Mouse (Mus musculus): ENCODE results near the gene Sdc4.

Sdc4 gene

DNA sequence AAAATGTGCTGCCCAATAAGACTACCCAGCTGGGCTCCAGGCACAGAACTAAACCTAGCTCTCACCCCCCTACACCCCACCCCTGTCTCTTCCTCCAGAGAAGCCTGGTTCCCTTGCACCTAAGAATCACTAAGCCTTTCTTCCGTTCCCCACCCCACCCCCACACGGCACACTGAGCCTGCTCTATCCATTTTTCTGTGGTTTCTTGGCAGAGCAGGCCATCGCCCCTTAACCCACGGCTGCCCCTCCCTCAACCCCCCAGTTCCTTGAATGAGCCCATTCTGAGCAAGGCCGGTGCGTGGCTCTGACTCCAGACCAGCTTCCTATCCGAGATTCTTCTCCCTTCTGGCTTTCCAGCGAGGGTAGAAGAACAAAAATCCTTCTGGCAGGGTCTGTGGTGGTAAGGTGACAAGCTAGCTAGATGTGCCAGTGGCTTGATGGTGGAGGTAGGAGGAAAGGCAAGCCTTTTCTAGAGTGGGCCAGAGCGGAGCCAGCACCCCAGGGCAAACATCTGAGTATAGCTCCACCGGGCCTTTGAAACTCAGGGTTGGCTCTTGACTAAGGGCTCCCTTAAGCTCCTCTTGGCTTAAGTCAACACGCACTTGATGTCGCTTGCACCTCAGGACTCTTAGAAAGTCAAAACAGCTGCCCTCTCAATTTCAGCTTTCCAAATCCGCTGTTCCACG is 40.1 kb downstream of the Sdc4 start:
- no peak for DNase-seq (ENCODE audit: low read depth, low spot score)

DNA sequence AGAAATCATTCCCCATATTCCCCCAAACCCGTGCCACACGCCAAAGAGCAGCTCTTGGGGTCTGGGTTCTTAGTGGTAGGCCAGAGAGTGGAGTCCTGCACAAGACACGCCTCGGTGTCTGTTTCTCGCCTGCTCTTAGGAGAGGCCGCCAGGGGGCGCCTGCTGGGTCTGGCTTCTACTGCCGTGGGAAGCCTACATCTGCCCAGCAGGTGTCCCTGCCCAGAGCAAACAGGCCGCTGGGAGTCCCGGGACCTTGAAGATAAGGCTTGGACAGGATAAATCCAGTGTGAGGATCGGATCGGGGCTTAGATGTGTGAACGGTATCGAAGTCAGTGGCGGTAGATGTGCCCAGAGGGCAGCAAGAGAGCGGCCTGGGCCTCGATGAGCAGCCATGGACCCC is 40.8 kb downstream of the Sdc4 start, which contains the start of gene Rbpjl:
Gene Rbpjl (plus strand): TSS at position 236 of the 400 bp plus-strand sequence.
- no peak for DNase-seq (ENCODE audit: low read depth, low spot score)

DNA sequence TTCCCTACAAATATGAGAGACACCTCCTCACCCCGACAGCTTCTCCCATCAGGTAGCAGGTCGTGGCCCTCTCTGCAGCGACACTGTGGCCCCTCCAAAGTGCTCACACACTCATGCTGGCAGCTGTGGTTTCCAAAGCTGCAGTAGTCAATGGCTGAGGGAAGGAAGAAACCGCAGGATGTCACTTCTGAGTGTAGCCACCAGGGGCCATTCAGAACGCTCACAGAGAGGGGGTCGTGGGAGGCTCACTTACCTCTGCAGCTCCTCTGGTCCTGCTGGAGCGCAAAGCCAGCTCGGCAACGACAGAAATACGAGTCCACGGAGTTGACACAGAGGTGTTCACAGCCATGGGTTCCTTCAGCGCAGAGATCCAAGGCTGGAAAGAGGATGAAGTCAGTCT is 46.8 kb downstream of the Sdc4 start:
- DNase-seq (ENCODE audit: low read depth, low spot score) = no peak

DNA sequence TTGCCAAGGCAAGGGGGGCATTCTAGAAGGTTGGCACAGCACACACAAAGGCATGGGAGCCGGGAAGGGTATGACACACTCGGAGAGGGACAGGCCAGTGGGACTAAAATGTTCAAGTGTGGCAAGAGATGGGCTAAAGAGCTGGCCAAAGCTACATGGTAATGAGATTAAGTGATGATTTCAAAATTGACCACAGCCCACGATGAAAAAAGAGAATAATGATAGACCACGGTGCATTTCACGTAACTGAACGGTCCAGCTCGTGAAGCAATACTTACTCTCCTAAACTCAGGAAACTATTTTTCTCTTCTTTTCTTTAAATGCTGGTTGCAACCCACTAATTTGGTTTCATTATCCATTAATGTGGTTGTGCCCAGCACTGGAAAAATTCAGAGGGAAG is 47.6 kb downstream of the Sdc4 start:
- DNase-seq (ENCODE audit: low read depth, low spot score) = no peak

DNA sequence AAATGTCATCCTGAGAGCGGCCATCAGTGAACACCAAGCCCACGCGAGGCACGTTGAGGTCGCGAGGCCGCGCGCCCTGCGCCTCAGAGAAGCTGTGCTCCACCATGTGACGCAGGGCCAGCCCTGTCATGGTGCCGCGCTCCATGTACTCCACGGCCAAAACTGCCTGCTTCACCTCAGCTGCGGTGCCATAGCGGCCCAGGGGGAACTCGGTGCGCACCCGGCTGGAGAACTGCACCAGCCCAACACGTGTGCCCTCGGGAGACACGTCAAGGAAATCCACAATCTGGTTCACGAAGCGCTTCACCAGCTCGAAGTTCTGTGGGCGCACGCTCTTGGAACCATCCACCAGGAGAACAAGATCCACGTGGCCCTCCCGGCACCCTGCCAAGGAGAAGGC is 50.6 kb downstream of the Sdc4 start:
- DNase-seq (ENCODE audit: low read depth, low spot score) = no peak

DNA sequence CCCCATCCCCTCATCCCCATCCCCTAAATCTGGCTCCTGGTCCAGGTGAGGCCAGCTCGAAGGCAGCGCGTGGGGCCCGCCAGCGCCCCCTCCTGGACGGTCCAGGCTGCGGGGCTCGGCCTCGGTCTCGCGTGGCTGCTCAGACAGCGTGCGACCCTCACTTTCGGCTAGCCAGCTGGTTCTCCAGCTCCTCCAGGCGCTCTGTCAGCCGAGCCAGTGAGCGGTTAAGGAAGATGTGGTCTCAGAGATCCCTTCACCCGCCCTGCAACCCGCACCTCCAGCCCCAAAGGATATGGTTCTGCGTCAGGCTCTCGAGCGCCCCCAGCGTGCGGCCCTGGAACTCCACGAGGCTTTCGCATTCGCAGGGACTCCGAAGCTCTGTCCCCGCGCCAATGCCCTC is 54.2 kb downstream of the Sdc4 start:
- DNase-seq (ENCODE audit: low read depth, low spot score) = no peak

DNA sequence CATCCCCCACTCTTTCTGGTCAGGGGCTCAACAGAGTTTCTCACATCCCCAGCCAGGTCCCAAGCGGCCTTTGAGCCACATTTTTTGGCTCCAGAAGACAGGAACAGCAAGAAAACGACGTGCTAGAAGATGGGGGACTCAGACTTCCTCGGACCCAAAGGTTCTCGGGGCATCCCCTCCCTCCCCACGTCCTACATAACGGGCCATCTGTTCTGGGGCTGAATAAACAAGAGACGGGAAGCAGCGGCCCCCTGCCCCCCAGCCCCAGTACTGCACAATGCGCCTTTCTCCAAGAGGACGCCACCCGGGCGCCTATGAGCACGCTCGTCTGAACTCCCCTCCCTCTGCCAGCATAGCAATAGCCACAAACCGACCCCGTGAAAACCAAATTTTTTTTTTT is 54.7 kb downstream of the Sdc4 start, which contains the start of gene Slpi:
Gene Slpi (minus strand): TSS at position 76 of the 400 bp plus-strand sequence.
- no peak for DNase-seq (ENCODE audit: low read depth, low spot score)

DNA sequence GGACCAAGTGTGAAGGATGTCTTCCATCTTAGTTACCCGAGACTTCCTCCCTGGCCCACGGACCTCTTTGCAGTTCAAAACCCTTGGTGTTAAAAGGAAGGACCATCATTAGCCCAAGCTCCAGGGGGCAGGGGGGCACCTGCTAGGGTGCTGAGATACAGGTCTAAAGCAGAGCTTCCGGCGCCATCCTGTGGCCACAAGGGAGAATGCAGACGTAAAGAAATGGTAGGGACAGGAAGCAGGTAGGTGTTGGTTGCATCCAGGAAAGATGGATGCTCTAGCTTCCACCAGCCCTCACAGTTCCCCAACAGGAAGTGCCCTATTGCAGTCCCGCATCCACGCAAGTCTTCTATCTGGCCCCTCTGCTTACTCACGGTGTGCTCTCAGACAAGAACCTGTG is 56.7 kb downstream of the Sdc4 start:
- DNase-seq (ENCODE audit: low read depth, low spot score) = no peak

DNA sequence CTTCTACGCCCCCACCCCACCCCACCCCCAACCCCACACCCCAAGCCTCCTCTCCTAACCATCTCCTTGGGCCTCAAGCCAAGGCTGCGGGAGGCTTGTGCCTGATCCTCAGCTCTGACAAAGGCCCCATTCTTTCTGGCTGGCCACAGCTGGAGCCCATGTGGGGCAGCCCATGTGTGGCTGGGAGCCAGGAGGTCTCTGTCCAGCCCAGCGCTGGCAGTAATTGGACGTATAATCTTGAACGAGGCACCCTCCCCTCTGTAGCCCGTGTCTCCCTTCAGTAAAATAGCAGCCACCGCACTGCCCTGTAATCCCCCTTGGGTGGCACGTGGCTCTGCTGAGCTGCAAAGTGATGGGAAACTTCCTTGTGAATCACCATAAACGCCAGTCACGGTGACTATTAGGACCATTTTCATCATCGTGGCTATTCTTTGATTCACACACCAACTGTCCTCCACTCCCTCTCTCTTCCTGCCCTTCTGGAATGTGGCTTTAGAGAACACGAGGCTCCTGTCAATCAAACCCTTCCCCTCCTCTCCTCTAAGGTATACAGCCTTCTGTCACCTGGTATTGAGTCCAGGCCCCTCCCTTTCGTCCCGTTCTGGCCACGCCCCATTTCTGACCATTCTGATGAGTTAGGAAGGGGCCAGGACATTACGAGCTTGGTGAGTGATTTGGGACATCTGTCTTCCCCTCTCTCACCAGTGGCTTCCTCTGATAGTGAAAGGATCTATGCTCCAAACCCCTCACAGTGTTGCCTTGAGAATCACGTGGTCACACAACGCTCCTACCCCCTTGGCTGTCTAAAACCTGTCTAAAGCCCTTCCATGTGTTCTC is 57.5 kb downstream of the Sdc4 start:
- no peak for DNase-seq (ENCODE audit: low read depth, low spot score)

DNA sequence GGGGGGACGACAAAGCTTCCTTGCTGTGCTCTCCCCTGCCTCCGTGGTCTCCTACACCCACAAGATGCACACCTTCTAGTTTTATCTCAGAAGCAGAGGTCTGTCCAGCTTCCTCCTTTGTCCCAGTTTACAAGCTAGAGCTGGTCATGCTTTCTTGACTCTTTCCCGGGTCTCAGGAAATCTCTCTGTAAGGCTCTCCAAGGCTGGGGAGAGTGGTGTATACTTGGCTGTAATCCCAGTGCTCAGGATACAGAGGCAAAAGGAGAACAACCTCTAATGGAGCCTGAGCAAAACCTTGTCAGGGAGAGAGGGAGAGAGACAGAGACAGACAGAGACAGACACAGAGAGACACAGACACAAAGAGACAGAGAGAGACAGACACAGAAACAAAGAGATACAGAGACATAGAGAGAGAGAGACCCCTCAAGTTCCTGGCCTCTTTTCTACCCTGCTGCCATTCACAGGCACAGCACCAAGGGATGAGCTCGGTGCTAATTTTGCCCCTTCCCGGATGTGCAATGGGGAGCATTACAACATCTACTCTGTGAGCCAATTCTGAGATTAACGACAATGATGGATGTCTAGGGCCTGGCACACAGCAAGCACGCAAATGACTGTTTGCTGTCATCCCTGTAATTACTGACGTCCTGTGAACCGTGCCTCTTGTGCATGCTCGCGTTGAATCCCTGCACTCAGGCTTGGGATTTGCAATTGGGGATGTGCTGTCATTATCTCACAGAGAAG is 59.9 kb downstream of the Sdc4 start:
- no peak for DNase-seq (ENCODE audit: low read depth, low spot score)

DNA sequence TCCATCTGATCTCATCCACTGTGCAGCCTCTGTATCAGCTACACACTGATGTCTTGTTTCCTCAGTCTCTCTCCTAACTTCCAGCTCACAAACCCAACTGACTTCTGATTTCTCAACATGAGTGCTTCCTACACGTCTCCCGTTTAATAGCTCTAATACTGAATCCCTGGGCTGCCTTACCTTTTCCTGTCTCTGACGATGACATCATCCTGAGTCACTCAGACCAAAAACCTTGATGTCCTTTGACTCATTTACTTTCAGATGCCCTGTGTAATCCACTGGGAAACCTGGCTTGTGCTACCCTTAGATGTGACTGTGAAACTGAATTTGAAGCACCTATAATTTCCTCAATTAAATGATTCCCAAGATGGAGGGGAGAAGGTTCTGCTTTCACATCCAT is 60.7 kb downstream of the Sdc4 start:
- no peak for DNase-seq (ENCODE audit: low read depth, low spot score)

DNA sequence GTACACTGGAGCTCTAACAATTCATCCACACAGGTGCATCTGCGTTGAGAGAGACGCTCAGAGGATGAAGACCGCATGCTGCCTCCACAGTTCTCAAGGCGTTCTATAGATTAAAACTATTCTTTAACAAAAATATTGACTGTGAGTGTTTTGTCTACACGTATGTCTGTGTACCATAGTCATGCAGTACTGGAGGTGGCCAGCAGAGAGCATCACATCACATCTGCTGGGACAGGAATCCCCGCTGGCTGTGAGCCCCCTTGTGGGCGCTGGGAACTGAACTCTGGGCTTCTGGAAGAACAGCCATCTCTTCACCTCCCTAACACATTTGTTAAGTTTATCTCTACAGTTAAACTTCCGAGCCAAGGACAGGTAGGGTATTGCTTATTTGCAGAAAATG is 62.0 kb downstream of the Sdc4 start:
- no peak for DNase-seq (ENCODE audit: low read depth, low spot score)

DNA sequence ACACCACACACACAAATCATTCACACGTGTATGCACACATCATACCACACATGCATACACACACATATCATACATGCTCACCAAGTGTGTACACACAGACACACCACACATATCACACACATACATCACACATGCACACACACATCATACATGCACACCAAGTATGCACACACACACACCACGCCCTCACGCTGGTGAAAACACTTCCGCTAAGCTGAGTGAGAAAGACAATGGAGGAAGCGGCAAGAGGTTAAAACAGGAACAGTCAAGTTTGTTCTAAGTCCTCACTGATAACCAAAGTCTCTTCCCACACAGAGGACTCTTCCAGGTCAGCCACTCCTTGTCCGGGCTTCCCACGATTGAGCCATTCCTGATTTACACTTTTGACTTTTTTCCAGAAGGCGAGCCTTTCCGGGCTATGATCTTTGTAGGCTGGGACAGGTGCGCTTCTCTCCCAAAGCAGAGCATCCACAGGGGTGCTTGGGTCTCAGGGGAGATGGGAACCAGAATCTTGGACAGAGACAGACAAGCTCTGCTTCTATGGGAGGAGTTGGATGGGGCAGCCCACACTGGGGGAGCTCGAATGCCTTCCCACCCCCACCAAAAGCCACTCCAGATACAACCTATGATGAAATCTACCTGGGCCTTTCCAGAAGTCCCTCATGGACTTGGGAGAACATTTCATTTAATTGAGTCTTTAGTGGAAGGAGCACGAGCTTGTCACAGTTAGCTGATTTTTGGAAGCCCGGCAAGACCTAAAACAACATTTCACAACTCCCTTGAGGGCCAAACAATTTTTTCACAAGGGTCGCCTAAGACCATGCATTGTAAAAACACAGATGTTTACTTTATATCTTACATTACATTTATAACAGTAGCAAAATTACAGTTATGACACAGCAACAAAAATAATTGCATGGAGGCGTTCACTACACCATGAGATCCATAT is 65.9 kb downstream of the Sdc4 start:
- DNase-seq (ENCODE audit: low read depth, low spot score) = no peak
